Mouse (Mus musculus): ENCODE measurements around the gene Gm37240. TPM values are rescaled to one million over a fixed set of nuclear protein-coding genes. Genes with fewer than 3 reads are reported as not detected.

Gene Gm37240
- polyA plus RNA-seq, 1 experiment from 2014 or later, result 8.9 TPM

GRCm38 (mm10) chr3:85186661-85187076 lies 700.6 kb downstream of the Gm37240 start:
- Histone ChIP-seq H3K27me3 (peaks cover 20% of the 10 kb centered on the region), H3K4me2 (peak overlapping the region; percentile 53), H3K4me1 (peaks cover 39% of the 10 kb centered on the region), H3K36me3 (no peaks in the 10 kb centered on the region), H3K27ac (no peak overlapping the region), H3K9me3 (replicated peaks) (no peaks in the 10 kb centered on the region), H3K4me3 (replicated peaks) (peak overlapping the region; percentile 14), H3K9ac (no peak overlapping the region)
- 0 out of 2 replicates have a peak, but pooled peaks have one; percentile 29 for ATAC-seq (replicated peaks; ENCODE audit: low FRiP score)
- 17% methylated on average over 19 of the region's 19 CpGs for WGBS

- no peak overlapping the region for H3K27ac ChIP-seq
- H3K36me3 ChIP-seq, result no peaks in the 10 kb centered on the region
- no peak overlapping the region for H3K9ac ChIP-seq
- H3K4me2 ChIP-seq, result no peak overlapping the region
- peak; percentile 29; the same call in 1 of the 2 replicates for ATAC-seq (replicated peaks; ENCODE audit: low FRiP score)
- no peaks in the 10 kb centered on the region for H3K9me3 ChIP-seq (replicated peaks)
- peaks cover 39% of the 10 kb centered on the region for H3K4me1 ChIP-seq
- peaks cover 20% of the 10 kb centered on the region for H3K27me3 ChIP-seq
- WGBS, result 16% methylated on average over 12 of the region's 12 CpGs
- H3K4me3 ChIP-seq (replicated peaks), result no peak overlapping the region
Measured at GRCm38 (mm10) chr3:85185827-85186226, 701.5 kb downstream of the Gm37240 start.

GRCm38 (mm10) chr3:85184916-85185315 lies 702.4 kb downstream of the Gm37240 start:
- WGBS, result 67% methylated on average over 11 of the region's 11 CpGs
- peaks cover 39% of the 10 kb centered on the region for H3K4me1 ChIP-seq
- H3K9me3 ChIP-seq (replicated peaks), result no peaks in the 10 kb centered on the region

GRCm38 (mm10) chr3:85184151-85184550 lies 703.2 kb downstream of the Gm37240 start:
- H3K4me3 ChIP-seq (replicated peaks), result no peak overlapping the region
- H3K4me2 ChIP-seq, result peak overlapping the region; percentile 20; the same call in 1 of the 2 replicates
- 24% methylated on average over 6 of the region's 6 CpGs for WGBS
- H3K4me1 ChIP-seq, result peaks cover 39% of the 10 kb centered on the region
- H3K27me3 ChIP-seq, result peaks cover 20% of the 10 kb centered on the region
- H3K27ac ChIP-seq, result no peak overlapping the region
- no peak for ATAC-seq (replicated peaks; ENCODE audit: low FRiP score)
- H3K9me3 ChIP-seq (replicated peaks), result no peaks in the 10 kb centered on the region
- no peaks in the 10 kb centered on the region for H3K36me3 ChIP-seq
- H3K9ac ChIP-seq, result no peak overlapping the region

More at GRCm38 (mm10) chr3:85184916-85185315, 702.4 kb downstream of the Gm37240 start:
- no peak overlapping the region for H3K9ac ChIP-seq
- no peak overlapping the region for H3K4me2 ChIP-seq
- H3K27ac ChIP-seq, result no peak overlapping the region
- ATAC-seq (replicated peaks; ENCODE audit: low FRiP score), result no peak
- peaks cover 20% of the 10 kb centered on the region for H3K27me3 ChIP-seq
- H3K36me3 ChIP-seq, result no peaks in the 10 kb centered on the region
- H3K4me3 ChIP-seq (replicated peaks), result no peak overlapping the region

GRCm38 (mm10) chr3:85176736-85177135 lies 710.6 kb downstream of the Gm37240 start:
- no peak for ATAC-seq (replicated peaks; ENCODE audit: low FRiP score)
- H3K9me3 ChIP-seq (replicated peaks), result no peaks in the 10 kb centered on the region

GRCm38 (mm10) chr3:85174542-85175469 lies 712.5 kb downstream of the Gm37240 start:
- ATAC-seq (replicated peaks; ENCODE audit: low FRiP score), result peak; percentile 81
- Histone ChIP-seq H3K4me3 (replicated peaks) (no peak overlapping the region), H3K9me3 (replicated peaks) (no peaks in the 10 kb centered on the region), H3K36me3 (no peaks in the 10 kb centered on the region), H3K9ac (no peak overlapping the region), H3K27me3 (peaks cover 5% of the 10 kb centered on the region; the same call in 1 of the 2 replicates), H3K4me2 (peak overlapping the region; percentile 39), H3K27ac (peak overlapping the region; percentile 8; the same call in 1 of the 2 replicates), H3K4me1 (peaks cover 26% of the 10 kb centered on the region)
- WGBS, result 43% methylated on average over 28 of the region's 28 CpGs

More at GRCm38 (mm10) chr3:85176736-85177135, 710.6 kb downstream of the Gm37240 start:
- WGBS, result 87% methylated on average over 1 of the region's 1 CpGs
- Histone ChIP-seq H3K4me1 (peaks cover 26% of the 10 kb centered on the region), H3K27ac (no peak overlapping the region), H3K4me2 (no peak overlapping the region), H3K27me3 (peaks cover 5% of the 10 kb centered on the region; the same call in 1 of the 2 replicates), H3K9ac (no peak overlapping the region), H3K4me3 (replicated peaks) (no peak overlapping the region), H3K36me3 (no peaks in the 10 kb centered on the region)

- Histone ChIP-seq H3K9me3 (replicated peaks) (no peaks in the 10 kb centered on the region), H3K4me1 (peaks cover 26% of the 10 kb centered on the region), H3K4me2 (no peak overlapping the region), H3K9ac (no peak overlapping the region), H3K27me3 (peaks cover 5% of the 10 kb centered on the region; the same call in 1 of the 2 replicates), H3K4me3 (replicated peaks) (no peak overlapping the region), H3K36me3 (no peaks in the 10 kb centered on the region), H3K27ac (no peak overlapping the region)
- WGBS, result 52% methylated on average over 6 of the region's 6 CpGs
- no peak for ATAC-seq (replicated peaks; ENCODE audit: low FRiP score)
Measured at GRCm38 (mm10) chr3:85173441-85174071, 713.8 kb downstream of the Gm37240 start.

- Histone ChIP-seq H3K36me3 (no peaks in the 10 kb centered on the region), H3K4me2 (peak overlapping the region; percentile 30), H3K27ac (no peak overlapping the region), H3K9me3 (replicated peaks) (no peaks in the 10 kb centered on the region), H3K4me1 (peaks cover 26% of the 10 kb centered on the region), H3K9ac (no peak overlapping the region), H3K27me3 (peaks cover 5% of the 10 kb centered on the region; the same call in 1 of the 2 replicates), H3K4me3 (replicated peaks) (no peak overlapping the region)
- WGBS, result 48% methylated on average over 11 of the region's 11 CpGs
- ATAC-seq (replicated peaks; ENCODE audit: low FRiP score), result no peak
Measured at GRCm38 (mm10) chr3:85172532-85172931, 714.8 kb downstream of the Gm37240 start.

GRCm38 (mm10) chr3:85172096-85172495 lies 715.2 kb downstream of the Gm37240 start:
- Histone ChIP-seq H3K4me3 (replicated peaks) (no peak overlapping the region), H3K27ac (no peak overlapping the region), H3K4me1 (peaks cover 26% of the 10 kb centered on the region), H3K9me3 (replicated peaks) (no peaks in the 10 kb centered on the region), H3K4me2 (peak overlapping the region; percentile 30), H3K27me3 (peaks cover 5% of the 10 kb centered on the region; the same call in 1 of the 2 replicates), H3K9ac (no peak overlapping the region), H3K36me3 (no peaks in the 10 kb centered on the region)
- ATAC-seq (replicated peaks; ENCODE audit: low FRiP score), result no peak
- WGBS, result 46% methylated on average over 12 of the region's 12 CpGs

GRCm38 (mm10) chr3:85168816-85169215 lies 718.5 kb downstream of the Gm37240 start:
- H3K9me3 ChIP-seq (replicated peaks), result no peaks in the 10 kb centered on the region
- WGBS, result 86% methylated on average over 2 of the region's 2 CpGs
- H3K36me3 ChIP-seq, result no peaks in the 10 kb centered on the region
- peaks cover 5% of the 10 kb centered on the region; the same call in 1 of the 2 replicates for H3K27me3 ChIP-seq
- no peak overlapping the region for H3K9ac ChIP-seq
- no peak overlapping the region for H3K27ac ChIP-seq
- H3K4me1 ChIP-seq, result peaks cover 11% of the 10 kb centered on the region
- no peak for ATAC-seq (replicated peaks; ENCODE audit: low FRiP score)
- no peak overlapping the region for H3K4me3 ChIP-seq (replicated peaks)
- H3K4me2 ChIP-seq, result no peak overlapping the region

- Histone ChIP-seq H3K9ac (no peak overlapping the region), H3K27ac (no peak overlapping the region), H3K4me3 (replicated peaks) (no peak overlapping the region), H3K4me2 (no peak overlapping the region), H3K36me3 (no peaks in the 10 kb centered on the region), H3K4me1 (no peaks in the 10 kb centered on the region), H3K9me3 (replicated peaks) (no peaks in the 10 kb centered on the region), H3K27me3 (no peaks in the 10 kb centered on the region)
- 24% methylated on average over 1 of the region's 1 CpGs for WGBS
- ATAC-seq (replicated peaks; ENCODE audit: low FRiP score), result no peak
Measured at GRCm38 (mm10) chr3:85164931-85165330, 722.4 kb downstream of the Gm37240 start.

- Histone ChIP-seq H3K4me2 (no peak overlapping the region), H3K27me3 (no peaks in the 10 kb centered on the region), H3K4me3 (replicated peaks) (no peak overlapping the region), H3K36me3 (no peaks in the 10 kb centered on the region), H3K27ac (no peak overlapping the region), H3K4me1 (no peaks in the 10 kb centered on the region), H3K9ac (no peak overlapping the region), H3K9me3 (replicated peaks) (no peaks in the 10 kb centered on the region)
- WGBS, result 87% methylated on average over 5 of the region's 5 CpGs
- ATAC-seq (replicated peaks; ENCODE audit: low FRiP score), result no peak
Measured at GRCm38 (mm10) chr3:85163396-85163795, 723.9 kb downstream of the Gm37240 start.
